Mouse (Mus musculus): Measurements from ENCODE around the gene Gm17521.
"Not testable (repeated sequence)": the region's sequence is repeated elsewhere in the genome, so short reads cannot be mapped to it uniquely, and the experiment has no call there.

Gm17521 gene

DNA sequence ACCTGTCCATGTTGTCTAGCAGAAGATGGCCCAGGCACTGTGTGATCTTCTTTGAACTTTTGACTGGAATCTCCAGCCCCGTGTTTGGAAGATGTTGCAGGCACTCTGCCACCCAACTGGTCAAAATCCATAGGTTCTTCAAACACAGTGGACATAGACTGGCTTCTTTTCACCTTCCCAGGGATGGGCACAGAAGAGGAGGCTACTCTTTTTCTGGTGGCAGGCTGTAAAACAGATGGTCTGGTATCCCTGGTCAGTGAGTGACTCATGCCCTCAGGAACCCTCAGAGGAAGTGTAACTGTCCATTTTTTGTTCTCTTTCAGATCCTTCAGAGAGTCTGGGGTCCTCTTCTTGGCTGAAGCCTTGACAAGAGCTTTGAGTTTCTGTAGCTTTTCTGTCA lies at the start of gene Gm17521:
Gene Gm17521, minus strand, starts transcription at position 101 of the 400 bp plus-strand sequence.
- not testable (repeated sequence) for DNase-seq (ENCODE audit: low read depth in 1 of 2, low spot score in 2 of 2)

GRCm38 (mm10) chrX:123043956-123044355 lies 14.5 kb upstream of the Gm17521 start:
- DNase-seq (ENCODE audit: low read depth in 1 of 2, low spot score in 2 of 2), result no peak

GRCm38 (mm10) chrX:123043516-123043915 lies 14.0 kb upstream of the Gm17521 start:
- no peak for DNase-seq (ENCODE audit: low read depth in 1 of 2, low spot score in 2 of 2)

Data from monocyte, adult 2 months (primary cell).